Mouse (Mus musculus) MEL (cell line): ENCODE results near the gene Fbxl22. TPM values are rescaled to one million over a fixed set of nuclear protein-coding genes. Genes with fewer than 3 reads are reported as not detected.

Experiments
- DNase-seq: peaks from one replicate; pipeline ENCODE4 v3.0.0; 2011; ENCODE audit warnings: low read depth, low spot score
- H3K27ac ChIP-seq: 2 replicates; pipeline ENCODE4 v1.5.1; 2012; ENCODE audit warnings: low read depth, mild to moderate bottlenecking, control low read depth, low read length, moderate library complexity; ENCODE audit not compliant: control insufficient read depth
- H3K27me3 ChIP-seq, 2 experiments: fragments of 150-350 bp in 1 of 2; sonication (generic) in 1 of 2; 2 replicates each; pipeline ENCODE4 v1.6.1; 2012; ENCODE audit warnings: low read length in 2 of 2, mild to moderate bottlenecking in 2 of 2, improper control_type of control experiment in 1 of 2, moderate library complexity in 1 of 2; ENCODE audit not compliant: insufficient read depth in 2 of 2, control insufficient read depth in 1 of 2
- H3K36me3 ChIP-seq, 2 experiments: 2 replicates each; pipeline ENCODE4 v1.6.1; 2012 to 2014; ENCODE audit warnings: low read length in 2 of 2, improper control_type of control experiment in 1 of 2, inconsistent platforms in 1 of 2, mild to moderate bottlenecking in 1 of 2; ENCODE audit not compliant: insufficient read depth in 2 of 2, control insufficient read depth in 1 of 2
- H3K4me1 ChIP-seq, 2 experiments: fragments of 150-350 bp in 1 of 2; sonication (generic) in 1 of 2; 2 replicates each; pipeline ENCODE4 v1.6.1; 2012; ENCODE audit warnings: low read length in 2 of 2, improper control_type of control experiment in 1 of 2, mild to moderate bottlenecking in 1 of 2; ENCODE audit not compliant: insufficient read depth in 2 of 2, control insufficient read depth in 1 of 2
- H3K4me3 ChIP-seq, 2 experiments: fragments of 150-350 bp in 1 of 2; sonication (generic) in 1 of 2; 2 replicates each; pipeline ENCODE4 v1.5.1; 2012; ENCODE audit warnings: low read depth in 2 of 2, low read length in 2 of 2, mild to moderate bottlenecking in 2 of 2, moderate library complexity in 2 of 2, control low read depth in 1 of 2, improper control_type of control experiment in 1 of 2; ENCODE audit not compliant: control insufficient read depth in 1 of 2, insufficient read depth in 1 of 2
- H3K79me2 ChIP-seq: 2 replicates; pipeline ENCODE4 v1.6.1; 2012; ENCODE audit warnings: mild to moderate bottlenecking, low read length, moderate library complexity; ENCODE audit not compliant: control insufficient read depth, poor library complexity, insufficient read depth
- H3K9ac ChIP-seq: 2 replicates; pipeline ENCODE4 v1.6.1; 2012; ENCODE audit warnings: low read depth, mild to moderate bottlenecking, control low read depth, low read length, moderate library complexity; ENCODE audit not compliant: control insufficient read depth, poor library complexity, severe bottlenecking
- H3K9me3 ChIP-seq: fragments of 150-350 bp; sonication (generic); replicated peaks from 2 replicates; pipeline ENCODE4 v1.6.1; 2012; ENCODE audit warnings: mild to moderate bottlenecking, low read length, improper control_type of control experiment, moderate library complexity; ENCODE audit not compliant: insufficient read depth
- CTCF ChIP-seq, 3 experiments: IDR thresholded peaks in 2 of 3; conservative IDR thresholded peaks in 1 of 3; 2 replicates each; pipeline ENCODE4 v1.5.1; 2011 to 2012; ENCODE audit warnings: low read length in 3 of 3, low read depth in 2 of 3, mild to moderate bottlenecking in 2 of 3, improper control_type of control experiment in 1 of 3, inconsistent platforms in 1 of 3, mixed read lengths in 1 of 3, moderate library complexity in 1 of 3; ENCODE audit not compliant: control insufficient read depth in 1 of 3, insufficient read depth in 1 of 3, poor library complexity in 1 of 3, severe bottlenecking in 1 of 3
- GABPA ChIP-seq: IDR thresholded peaks from 2 replicates; pipeline ENCODE4 v1.6.1; 2012; ENCODE audit warnings: low read depth, mild to moderate bottlenecking, inconsistent platforms, low read length, improper control_type of control experiment, moderate library complexity
- HCFC1 ChIP-seq: IDR thresholded peaks from 2 replicates; pipeline ENCODE4 v1.6.1; 2012; ENCODE audit warnings: low read depth, mild to moderate bottlenecking, inconsistent platforms, low read length, improper control_type of control experiment, moderate library complexity
- JUND ChIP-seq: IDR thresholded peaks from 2 replicates; pipeline ENCODE4 v1.6.1; 2011; ENCODE audit warnings: low read depth, mild to moderate bottlenecking, improper control_type of control experiment, low read length
- KAT2A ChIP-seq: conservative IDR thresholded peaks from 2 replicates; pipeline ENCODE4 v1.6.1; 2012; ENCODE audit warnings: low read depth, low read length, improper control_type of control experiment, inconsistent platforms
- MAX ChIP-seq: IDR thresholded peaks from 2 replicates; pipeline ENCODE4 v1.6.1; 2011; ENCODE audit warnings: low read length, improper control_type of control experiment
- MEF2A ChIP-seq: IDR thresholded peaks from 2 replicates; pipeline ENCODE4 v1.6.1; 2014; ENCODE audit warnings: low read depth, mild to moderate bottlenecking, inconsistent platforms, low read length, improper control_type of control experiment; ENCODE audit not compliant: poor library complexity, insufficient replicate concordance, severe bottlenecking; ENCODE audit errors: extremely low read depth
- MYC ChIP-seq: IDR thresholded peaks from 2 replicates; pipeline ENCODE4 v1.6.1; 2011; ENCODE audit warnings: low read depth, mild to moderate bottlenecking, low read length, improper control_type of control experiment, moderate library complexity
- NRF1 ChIP-seq: IDR thresholded peaks from 2 replicates; pipeline ENCODE4 v1.6.1; 2014; ENCODE audit warnings: low read depth, mild to moderate bottlenecking, inconsistent platforms, low read length, improper control_type of control experiment, moderate library complexity; ENCODE audit not compliant: poor library complexity, insufficient read depth, severe bottlenecking
- POLR2AphosphoS2 ChIP-seq: IDR thresholded peaks from 2 replicates; pipeline ENCODE4 v1.6.1; 2011; ENCODE audit warnings: low read length, improper control_type of control experiment
- RAD21 ChIP-seq: IDR thresholded peaks from 2 replicates; pipeline ENCODE4 v1.6.1; 2011; ENCODE audit warnings: mild to moderate bottlenecking, low read depth, low read length, improper control_type of control experiment
- SMC3 ChIP-seq: IDR thresholded peaks from 2 replicates; pipeline ENCODE4 v1.6.1; 2011; ENCODE audit warnings: low read depth, low read length, improper control_type of control experiment
- TAL1 ChIP-seq: IDR thresholded peaks from 2 replicates; pipeline ENCODE4 v1.6.1; 2012; ENCODE audit warnings: mild to moderate bottlenecking, inconsistent platforms, low read length, moderate library complexity, mixed read lengths
- TBP ChIP-seq: IDR thresholded peaks from 2 replicates; pipeline ENCODE4 v1.8.0; 2011; ENCODE audit warnings: low read depth, low read length, improper control_type of control experiment
- UBTF ChIP-seq: IDR thresholded peaks from 2 replicates; pipeline ENCODE4 v1.6.1; 2012; ENCODE audit warnings: low read depth, mild to moderate bottlenecking, inconsistent platforms, low read length, improper control_type of control experiment, moderate library complexity, borderline replicate concordance; ENCODE audit not compliant: insufficient read depth
- USF1 ChIP-seq: IDR thresholded peaks from 2 replicates; pipeline ENCODE4 v1.6.1; 2014; ENCODE audit warnings: low read depth, mild to moderate bottlenecking, inconsistent platforms, low read length, improper control_type of control experiment, moderate library complexity
- ZMIZ1 ChIP-seq: IDR thresholded peaks from 2 replicates; pipeline ENCODE4 v1.6.1; 2012; ENCODE audit warnings: low read depth, mild to moderate bottlenecking, inconsistent platforms, low read length, improper control_type of control experiment, moderate library complexity
- polyA plus RNA-seq, 2 experiments: library from polyadenylated mRNA; stranded (reverse) in 1 of 2; unstranded in 1 of 2; fragments of >175 nt in 1 of 2; fragments of >200 nt in 1 of 2; gene quantifications; 2 replicates each; pipeline versions ENCODE4 v1.2.1 to v1.2.4; 2012; ENCODE audit warnings: low replicate concordance in 2 of 2, low read depth in 1 of 2; ENCODE audit not compliant: insufficient read length in 2 of 2, insufficient read depth in 1 of 2, missing spikeins in 1 of 2
- total RNA-seq: library from RNA; depleted of rRNA; stranded (reverse); fragments of 300-350 nt; gene quantifications from 2 replicates; pipeline ENCODE4 v1.2.3, GENCODE M21; 2012

Gene Fbxl22
- total and polyA plus RNA-seq, 3 experiments: 0.35 to 0.47 TPM; not detected in 1

DNA sequence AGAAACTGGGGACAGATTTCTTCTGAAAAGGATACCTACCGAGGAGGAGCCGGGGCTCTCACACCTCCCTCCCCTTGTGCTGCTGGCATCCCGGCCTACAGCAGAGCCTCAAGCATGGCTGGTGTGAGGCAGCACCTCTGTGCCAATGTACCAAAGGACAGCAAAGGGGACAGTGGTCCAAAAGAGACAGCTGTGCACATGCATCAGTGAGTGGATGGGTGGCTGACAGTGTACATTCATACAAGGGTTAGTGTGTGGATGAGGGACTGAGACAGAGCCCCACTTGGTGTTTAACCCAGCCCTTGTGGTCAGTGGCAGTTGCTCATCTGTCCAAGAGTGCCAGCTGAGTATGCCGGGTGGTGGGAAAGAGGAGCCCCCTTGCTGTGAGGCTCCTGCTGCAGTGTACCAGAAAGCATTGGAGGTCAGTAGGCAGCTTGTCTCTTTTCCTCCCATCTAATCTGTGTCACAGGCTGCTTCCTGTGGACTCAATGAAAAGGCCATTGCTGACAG is 5.4 kb downstream of the Fbxl22 start:
- Histone ChIP-seq H3K9me3 (no peaks in the 10 kb centered on the region), H3K27ac (no peak overlapping the region)
- TF ChIP-seq TAL1: no peak
- no peak for TF ChIP-seq ZMIZ1
- no peak for TF ChIP-seq CTCF (IDR thresholded peaks at IDR 0.05 in 2 of 3, conservative IDR thresholded peaks at IDR 0.05 in 1 of 3; ENCODE audit: control insufficient read depth in 1 of 3, insufficient read depth in 1 of 3, low read depth in 2 of 3, low read length in 3 of 3, poor library complexity in 1 of 3, severe bottlenecking in 1 of 3)
- TF ChIP-seq NRF1: no peak
- no peak for TF ChIP-seq MYC
- TF ChIP-seq UBTF: no peak
- TF ChIP-seq USF1: no peak
- TF ChIP-seq RAD21: no peak
- TF ChIP-seq HCFC1: no peak
- no peak for TF ChIP-seq KAT2A
- TF ChIP-seq POLR2AphosphoS2: no peak
- no peak for TF ChIP-seq MEF2A

DNA sequence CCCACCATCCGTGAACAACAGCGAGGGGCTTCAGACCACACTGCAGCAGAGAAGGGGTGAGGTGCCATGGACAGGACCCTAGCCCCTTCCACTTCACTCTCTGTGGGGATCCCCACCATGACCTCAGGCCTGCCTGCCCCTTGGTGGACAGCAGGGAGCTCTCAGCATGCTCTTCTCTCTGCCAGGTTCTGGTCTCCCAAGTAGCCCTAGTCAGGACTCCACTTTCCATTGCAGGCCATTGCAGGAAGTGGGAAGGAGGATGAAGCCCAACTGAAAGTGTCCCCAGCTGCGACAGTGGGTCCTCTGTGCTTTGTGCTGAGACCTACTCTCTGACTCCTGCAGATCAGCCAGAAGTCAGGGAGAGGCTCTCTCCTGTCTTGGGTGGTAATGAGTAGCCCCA is 6.7 kb downstream of the Fbxl22 start:
- peaks cover 1 to 39% of the 10 kb centered on the region in 2 experiments; a peak in 3 of 4 replicates for H3K36me3 ChIP-seq
- no peak overlapping the region for H3K4me3 ChIP-seq
- no peak overlapping the region for H3K27ac ChIP-seq
- TF ChIP-seq NRF1: no peak
- TF ChIP-seq JUND: no peak
- TF ChIP-seq GABPA: no peak
- no peak for TF ChIP-seq MYC
- no peak for TF ChIP-seq MAX
- no peak for TF ChIP-seq SMC3
- no peak for TF ChIP-seq TBP
- DNase-seq: no peak
- peaks cover 22 to 41% of the 10 kb centered on the region in 2 experiments for H3K4me1 ChIP-seq
- no peaks in the 10 kb centered on the region for H3K9me3 ChIP-seq
- H3K79me2 ChIP-seq: peaks cover 4% of the 10 kb centered on the region; the same call in 1 of the 2 replicates
- H3K9ac ChIP-seq: no peak overlapping the region
- H3K27me3 ChIP-seq: no peaks in the 10 kb centered on the region

More for the DNA sequence above, 5.4 kb downstream of the Fbxl22 start:
- peaks cover 0 to 36% of the 10 kb centered on the region in 2 experiments; a peak in 3 of 4 replicates for H3K36me3 ChIP-seq
- H3K9ac ChIP-seq: no peak overlapping the region
- peaks cover 19 to 34% of the 10 kb centered on the region in 2 experiments for H3K4me1 ChIP-seq
- peaks cover 4% of the 10 kb centered on the region; the same call in 1 of the 2 replicates for H3K79me2 ChIP-seq
- no peak for DNase-seq
- no peaks in the 10 kb centered on the region for H3K27me3 ChIP-seq
- H3K4me3 ChIP-seq: no peak overlapping the region
